Mouse (Mus musculus) midbrain, postnatal 0 days (tissue): ENCODE measurements at regions not wholly inside any gene's neighbourhood (a gene's known extent, or its start where the extent isn't known, plus 50 kb on each side); places are given as distances from the start of the nearest gene placed in this dataset.
"Not testable (repeated sequence)": the region's sequence is repeated elsewhere in the genome, so short reads cannot be mapped to it uniquely, and the experiment has no call there.

Source experiments
- ATAC-seq: fragments of 200-750 bp; cut with Nextera tagmentation; 2 replicates; pipeline ENCODE4 v1.8.0; 2017; ENCODE audit warnings: moderate number of reproducible peaks, mild to moderate bottlenecking, moderate TSS enrichment, moderate library complexity; ENCODE audit not compliant: low FRiP score
- DNase-seq: peaks from one replicate; pipeline ENCODE4 v3.0.0-alpha.2; 2015; ENCODE audit warnings: low spot score
- H3K27ac ChIP-seq: fragments of 300-500 bp; sonication (generic); 2 replicates; pipeline ENCODE4 v1.5.1; 2014; ENCODE audit warnings: low read depth, mild to moderate bottlenecking, low read length, mixed read lengths
- H3K27me3 ChIP-seq: fragments of 300-500 bp; sonication (generic); 2 replicates; pipeline ENCODE4 v1.6.1; 2014; ENCODE audit warnings: low read length, control low read depth, mixed read lengths; ENCODE audit not compliant: insufficient read depth
- H3K36me3 ChIP-seq: fragments of 300-500 bp; sonication (generic); 2 replicates; pipeline ENCODE4 v1.6.1; 2014; ENCODE audit warnings: low read length, control low read depth, mixed read lengths; ENCODE audit not compliant: insufficient read depth
- H3K4me1 ChIP-seq: fragments of 300-500 bp; sonication (generic); 2 replicates; pipeline ENCODE4 v1.6.1; 2014; ENCODE audit warnings: mild to moderate bottlenecking, control low read depth, antibody characterized with exemption, low read length, mixed read lengths; ENCODE audit not compliant: insufficient read depth
- H3K4me2 ChIP-seq: fragments of 300-500 bp; sonication (generic); 2 replicates; pipeline ENCODE4 v1.6.1; 2014; ENCODE audit warnings: low read depth, mild to moderate bottlenecking, low read length, mixed read lengths; ENCODE audit not compliant: poor library complexity, severe bottlenecking
- H3K4me3 ChIP-seq: fragments of 300-500 bp; sonication (generic); 2 replicates; pipeline ENCODE4 v1.5.1; 2014; ENCODE audit warnings: low read depth, mild to moderate bottlenecking, low read length, moderate library complexity
- H3K9ac ChIP-seq: fragments of 300-500 bp; sonication (generic); replicated peaks from 2 replicates; pipeline ENCODE4 v1.6.1; 2014; ENCODE audit warnings: mild to moderate bottlenecking, low read length, moderate library complexity, mixed read lengths; ENCODE audit not compliant: poor library complexity, severe bottlenecking
- H3K9me3 ChIP-seq: fragments of 300-500 bp; sonication (generic); 2 replicates; pipeline ENCODE4 v1.6.1; 2016; ENCODE audit warnings: low read length, control low read depth
- CTCF ChIP-seq: IDR thresholded peaks from 2 replicates; pipeline ENCODE4 v1.5.1; 2016; ENCODE audit warnings: antibody characterized with exemption, mild to moderate bottlenecking
- WGBS: fragments of 180-500 bp; shearing (Covaris S2); extraction: QIAGEN DNeasy Blood & Tissue Kit; methylation state at CpG from one replicate; pipeline ENCODE4 v1.1.7; 2014; 5-methylcytosine and 5-hydroxymethylcytosine counted together

- no peak for TF ChIP-seq CTCF
- DNase-seq = no peak
- no peak overlapping the region for H3K4me2 ChIP-seq
- H3K9me3 ChIP-seq = no peaks in the 10 kb centered on the region
- H3K27me3 ChIP-seq = no peaks in the 10 kb centered on the region
- no peaks in the 10 kb centered on the region for H3K4me1 ChIP-seq
- ATAC-seq = no peak
- H3K9ac ChIP-seq = no peak overlapping the region
- no peak overlapping the region for H3K27ac ChIP-seq
- WGBS = 54% methylated on average over 6 of the region's 6 CpGs
- no peaks in the 10 kb centered on the region for H3K36me3 ChIP-seq
- H3K4me3 ChIP-seq = no peak overlapping the region
Observed at GRCm38 (mm10) chr7:73664962-73665361, 75.1 kb upstream of the Fam174b start.

GRCm38 (mm10) chr7:73662536-73662935 is 77.6 kb upstream of the Fam174b start:
- no peak overlapping the region for H3K4me2 ChIP-seq
- WGBS = 84% methylated on average over 9 of the region's 9 CpGs
- DNase-seq = no peak
- H3K9me3 ChIP-seq = no peaks in the 10 kb centered on the region
- no peaks in the 10 kb centered on the region for H3K27me3 ChIP-seq
- no peak for ATAC-seq
- no peaks in the 10 kb centered on the region for H3K4me1 ChIP-seq
- no peak overlapping the region for H3K9ac ChIP-seq
- no peak overlapping the region for H3K4me3 ChIP-seq
- H3K27ac ChIP-seq = no peak overlapping the region
- no peak for TF ChIP-seq CTCF
- no peaks in the 10 kb centered on the region for H3K36me3 ChIP-seq

- Histone ChIP-seq H3K4me3 (no peak overlapping the region), H3K4me2 (no peak overlapping the region), H3K4me1 (no peaks in the 10 kb centered on the region), H3K9me3 (no peaks in the 10 kb centered on the region), H3K36me3 (no peaks in the 10 kb centered on the region), H3K27me3 (no peaks in the 10 kb centered on the region), H3K9ac (no peak overlapping the region), H3K27ac (no peak overlapping the region)
- WGBS = over 99% methylated on average over 3 of the region's 3 CpGs
- TF ChIP-seq CTCF = no peak
- no peak for DNase-seq
- ATAC-seq = no peak
Observed at GRCm38 (mm10) chr7:73661901-73662300, 78.2 kb upstream of the Fam174b start.

- Histone ChIP-seq H3K27ac (no peak overlapping the region), H3K27me3 (no peaks in the 10 kb centered on the region), H3K4me2 (no peak overlapping the region), H3K4me3 (no peak overlapping the region), H3K4me1 (no peaks in the 10 kb centered on the region), H3K9me3 (no peaks in the 10 kb centered on the region), H3K9ac (no peak overlapping the region), H3K36me3 (no peaks in the 10 kb centered on the region)
- ATAC-seq = no peak
- WGBS = 82% methylated on average over 5 of the region's 5 CpGs
- no peak for TF ChIP-seq CTCF
- DNase-seq = no peak
Observed at GRCm38 (mm10) chr7:73659551-73659950, 80.6 kb upstream of the Fam174b start.

GRCm38 (mm10) chr7:73657283-73657682 is 82.8 kb upstream of the Fam174b start:
- no peak overlapping the region for H3K27ac ChIP-seq
- H3K36me3 ChIP-seq = no peaks in the 10 kb centered on the region
- H3K9ac ChIP-seq = no peak overlapping the region
- WGBS = 76% methylated on average over 7 of the region's 7 CpGs
- no peaks in the 10 kb centered on the region for H3K9me3 ChIP-seq
- TF ChIP-seq CTCF = no peak
- H3K4me1 ChIP-seq = no peaks in the 10 kb centered on the region
- H3K27me3 ChIP-seq = no peaks in the 10 kb centered on the region
- H3K4me2 ChIP-seq = no peak overlapping the region
- ATAC-seq = no peak
- H3K4me3 ChIP-seq = no peak overlapping the region
- DNase-seq = no peak

GRCm38 (mm10) chr7:73656424-73656795 is 83.7 kb upstream of the Fam174b start:
- not testable (repeated sequence) for ATAC-seq, H3K4me1 ChIP-seq, H3K27me3 ChIP-seq, H3K9ac ChIP-seq, H3K27ac ChIP-seq, H3K4me3 ChIP-seq, H3K36me3 ChIP-seq, H3K9me3 ChIP-seq, DNase-seq, H3K4me2 ChIP-seq
- 96% methylated on average over 16 of the region's 16 CpGs for WGBS
